Mouse (Mus musculus): ENCODE data around the gene Fgf18.
A peak's percentile ranks its signal among the peaks of the same experiment; 100 is the strongest.

Fgf18 gene

GRCm38 (mm10) chr11:33147171-33147571, at the start of gene Fgf18:
Gene Fgf18, minus strand, starts transcription at chr11:33147400.
- no peak for DNase-seq (ENCODE audit: low spot score in 2 of 2)

- no peak for DNase-seq (ENCODE audit: low spot score in 2 of 2)
These were observed 49.4 kb upstream of the Fgf18 start for GRCm38 (mm10) chr11:33196447-33197132.

- no peak for DNase-seq (ENCODE audit: low spot score in 2 of 2)
These were observed 48.6 kb upstream of the Fgf18 start for GRCm38 (mm10) chr11:33195531-33196446.

- no peak for DNase-seq (ENCODE audit: low spot score in 2 of 2)
These were observed 47.9 kb upstream of the Fgf18 start for GRCm38 (mm10) chr11:33195061-33195460.

GRCm38 (mm10) chr11:33193695-33194094, 46.5 kb upstream of the Fgf18 start:
- no peak for DNase-seq (ENCODE audit: low spot score in 2 of 2)

GRCm38 (mm10) chr11:33181804-33182203, 34.6 kb upstream of the Fgf18 start:
- DNase-seq (ENCODE audit: low spot score in 2 of 2): no peak

GRCm38 (mm10) chr11:33180701-33181116, 33.5 kb upstream of the Fgf18 start:
- no peak for DNase-seq (ENCODE audit: low spot score in 2 of 2)

GRCm38 (mm10) chr11:33179802-33180201, 32.6 kb upstream of the Fgf18 start:
- no peak for DNase-seq (ENCODE audit: low spot score in 2 of 2)

GRCm38 (mm10) chr11:33176525-33177245, 29.5 kb upstream of the Fgf18 start:
- DNase-seq (ENCODE audit: low spot score in 2 of 2): no peak

GRCm38 (mm10) chr11:33175768-33176167, 28.6 kb upstream of the Fgf18 start:
- DNase-seq (ENCODE audit: low spot score in 2 of 2): no peak

GRCm38 (mm10) chr11:33170489-33170888, 23.3 kb upstream of the Fgf18 start:
- peak in 1 of 2 experiments; percentile 41 for DNase-seq (ENCODE audit: low spot score in 2 of 2)

- peak; percentile 98 for DNase-seq (ENCODE audit: low spot score in 2 of 2)
These were observed 15.9 kb upstream of the Fgf18 start, which contains the start of gene Npm1 for GRCm38 (mm10) chr11:33162998-33163506. Gene Npm1, minus strand, starts transcription at chr11:33163206.

GRCm38 (mm10) chr11:33162211-33162997, 15.2 kb upstream of the Fgf18 start:
- peak; percentile 27 to 48 for DNase-seq (ENCODE audit: low spot score in 2 of 2)

- DNase-seq (ENCODE audit: low spot score in 2 of 2): no peak
These were observed 12.5 kb upstream of the Fgf18 start for GRCm38 (mm10) chr11:33159741-33160140.

- no peak for DNase-seq (ENCODE audit: low spot score in 2 of 2)
These were observed 10.4 kb upstream of the Fgf18 start for GRCm38 (mm10) chr11:33157453-33158196.

- DNase-seq (ENCODE audit: low spot score in 2 of 2): no peak
These were observed 9.3 kb upstream of the Fgf18 start for GRCm38 (mm10) chr11:33156436-33157015.

GRCm38 (mm10) chr11:33154459-33154858, 7.3 kb upstream of the Fgf18 start:
- no peak for DNase-seq (ENCODE audit: low spot score in 2 of 2)

GRCm38 (mm10) chr11:33152997-33153396, 5.8 kb upstream of the Fgf18 start:
- DNase-seq (ENCODE audit: low spot score in 2 of 2): no peak

- no peak for DNase-seq (ENCODE audit: low spot score in 2 of 2)
These were observed 4.6 kb upstream of the Fgf18 start for GRCm38 (mm10) chr11:33151780-33152145.

Measured in spleen, postnatal 14 days (tissue).